Mouse (Mus musculus) kidney, postnatal 10 days (tissue): ENCODE results near the gene B230217C12Rik.
A peak's percentile ranks its signal among the peaks of the same experiment; 100 is the strongest.
"Not testable (repeated sequence)": the region's sequence is repeated elsewhere in the genome, so short reads cannot be mapped to it uniquely, and the experiment has no call there.

Source experiments
- DNase-seq: peaks from one replicate; pipeline ENCODE4 v3.0.0; 2021; ENCODE audit warnings: mixed read lengths

B230217C12Rik gene

GRCm38 (mm10) chr11:97826414-97826813 lies 14.2 kb upstream of the B230217C12Rik start:
- DNase-seq: no peak

GRCm38 (mm10) chr11:97827654-97828053 lies 12.9 kb upstream of the B230217C12Rik start:
- DNase-seq: no peak

GRCm38 (mm10) chr11:97829365-97829764 lies 11.2 kb upstream of the B230217C12Rik start:
- peak; percentile 4 for DNase-seq

- DNase-seq: no peak
These were observed 10.6 kb upstream of the B230217C12Rik start for GRCm38 (mm10) chr11:97829913-97830476.

- no peak for DNase-seq
These were observed 10.1 kb upstream of the B230217C12Rik start for GRCm38 (mm10) chr11:97830501-97830900.

- no peak for DNase-seq
These were observed 8.6 kb upstream of the B230217C12Rik start for GRCm38 (mm10) chr11:97832001-97832400.

GRCm38 (mm10) chr11:97833352-97833751 lies 7.2 kb upstream of the B230217C12Rik start:
- DNase-seq: no peak

- DNase-seq: no peak
These were observed 4.0 kb upstream of the B230217C12Rik start for GRCm38 (mm10) chr11:97836541-97836940.

- not testable (repeated sequence) for DNase-seq
These were observed 3.5 kb upstream of the B230217C12Rik start for GRCm38 (mm10) chr11:97837051-97837450.

GRCm38 (mm10) chr11:97837641-97838149 lies 2.9 kb upstream of the B230217C12Rik start:
- no peak for DNase-seq

- DNase-seq: no peak
These were observed 1.7 kb upstream of the B230217C12Rik start for GRCm38 (mm10) chr11:97838779-97839440.

- DNase-seq: no peak
These were observed 992 bp upstream of the B230217C12Rik start for GRCm38 (mm10) chr11:97839441-97840134.

GRCm38 (mm10) chr11:97840135-97840490 lies 467 bp upstream of the B230217C12Rik start:
- no peak for DNase-seq

GRCm38 (mm10) chr11:97840991-97841661 lies 546 bp downstream of the B230217C12Rik start:
- DNase-seq: peak; percentile 79

- no peak for DNase-seq
These were observed 1.4 kb downstream of the B230217C12Rik start for GRCm38 (mm10) chr11:97842001-97842400.

- no peak for DNase-seq
These were observed 9.8 kb downstream of the B230217C12Rik start for GRCm38 (mm10) chr11:97850367-97850766.

GRCm38 (mm10) chr11:97851601-97852000 lies 11.0 kb downstream of the B230217C12Rik start:
- no peak for DNase-seq

GRCm38 (mm10) chr11:97855473-97855872 lies 14.9 kb downstream of the B230217C12Rik start:
- no peak for DNase-seq

GRCm38 (mm10) chr11:97862148-97862547 lies 21.6 kb downstream of the B230217C12Rik start:
- DNase-seq: no peak

- DNase-seq: no peak
These were observed 24.8 kb downstream of the B230217C12Rik start for GRCm38 (mm10) chr11:97865421-97865820.

GRCm38 (mm10) chr11:97866091-97866888 lies 25.7 kb downstream of the B230217C12Rik start:
- DNase-seq: no peak

- DNase-seq: no peak
These were observed 27.0 kb downstream of the B230217C12Rik start for GRCm38 (mm10) chr11:97867591-97867990.
